Mouse (Mus musculus): ENCODE measurements at regions not wholly inside any gene's neighbourhood (a gene's known extent, or its start where the extent isn't known, plus 50 kb on each side); places are given as distances from the start of the nearest gene placed in this dataset.
A peak's percentile ranks its signal among the peaks of the same experiment; 100 is the strongest.

- Histone ChIP-seq H3K27ac (ENCODE audit: low read depth, low read length) (no peak overlapping the region), H3K4me1 (ENCODE audit: insufficient read depth) (no peaks in the 10 kb centered on the region), H3K36me3 (ENCODE audit: insufficient read depth) (no peaks in the 10 kb centered on the region), H3K4me3 (ENCODE audit: low read depth, low read length) (no peak overlapping the region), H3K9ac (no peak overlapping the region), H3K9me3 (ENCODE audit: low read length) (no peaks in the 10 kb centered on the region), H3K4me2 (ENCODE audit: low read depth) (no peak overlapping the region), H3K27me3 (ENCODE audit: insufficient read depth, low read length) (no peaks in the 10 kb centered on the region)
- DNase-seq (no peak), ATAC-seq (no peak)
- 48% methylated on average over 2 of the region's 2 CpGs for WGBS
- no peak for TF ChIP-seq CTCF (IDR thresholded peaks at IDR 0.05; ENCODE audit: low read depth)
These were observed 57.1 kb downstream of the Pou4f1 start for GRCm38 (mm10) chr14:104410730-104411129.

DNA sequence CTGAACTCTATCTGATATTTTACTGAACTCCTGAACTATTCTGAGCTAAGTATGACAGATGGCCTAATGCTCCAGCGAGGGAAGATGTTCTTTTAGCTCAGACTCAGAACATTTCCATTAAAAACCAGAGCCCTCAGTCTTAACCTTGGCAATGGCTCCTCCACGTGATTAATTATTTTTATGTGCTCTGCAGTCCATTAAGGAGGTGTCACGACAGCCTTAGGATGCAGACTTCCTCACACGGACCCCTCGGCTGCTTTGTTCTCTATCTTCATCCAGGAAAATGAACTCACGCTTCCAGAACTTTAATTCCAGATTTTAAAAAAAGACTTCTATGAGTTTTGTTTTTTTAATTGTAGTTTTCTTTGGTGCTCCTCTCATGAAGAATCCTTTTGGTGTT is 57.5 kb downstream of the Pou4f1 start:
- no peak for TF ChIP-seq CTCF (IDR thresholded peaks at IDR 0.05; ENCODE audit: low read depth)
- no peak for DNase-seq
- H3K9me3 ChIP-seq (ENCODE audit: low read length) = no peaks in the 10 kb centered on the region
- no peaks in the 10 kb centered on the region for H3K27me3 ChIP-seq (ENCODE audit: insufficient read depth, low read length)
- H3K36me3 ChIP-seq (ENCODE audit: insufficient read depth) = no peaks in the 10 kb centered on the region
- no peak overlapping the region for H3K27ac ChIP-seq (ENCODE audit: low read depth, low read length)
- no peak overlapping the region for H3K9ac ChIP-seq
- ATAC-seq = no peak
- no peaks in the 10 kb centered on the region for H3K4me1 ChIP-seq (ENCODE audit: insufficient read depth)
- H3K4me3 ChIP-seq (ENCODE audit: low read depth, low read length) = no peak overlapping the region
- no peak overlapping the region for H3K4me2 ChIP-seq (ENCODE audit: low read depth)
- WGBS = 50% methylated on average over 6 of the region's 6 CpGs

GRCm38 (mm10) chr14:104406062-104406461 is 61.7 kb downstream of the Pou4f1 start:
- Histone ChIP-seq H3K27ac (ENCODE audit: low read depth, low read length) (no peak overlapping the region), H3K36me3 (ENCODE audit: insufficient read depth) (no peaks in the 10 kb centered on the region), H3K4me2 (ENCODE audit: low read depth) (no peak overlapping the region), H3K27me3 (ENCODE audit: insufficient read depth, low read length) (no peaks in the 10 kb centered on the region), H3K4me3 (ENCODE audit: low read depth, low read length) (no peak overlapping the region), H3K9ac (no peak overlapping the region), H3K4me1 (ENCODE audit: insufficient read depth) (no peaks in the 10 kb centered on the region), H3K9me3 (ENCODE audit: low read length) (no peaks in the 10 kb centered on the region)
- TF ChIP-seq CTCF (IDR thresholded peaks at IDR 0.05; ENCODE audit: low read depth) = no peak
- ATAC-seq (no peak), DNase-seq (no peak)
- 35% methylated on average over 3 of the region's 3 CpGs for WGBS

DNA sequence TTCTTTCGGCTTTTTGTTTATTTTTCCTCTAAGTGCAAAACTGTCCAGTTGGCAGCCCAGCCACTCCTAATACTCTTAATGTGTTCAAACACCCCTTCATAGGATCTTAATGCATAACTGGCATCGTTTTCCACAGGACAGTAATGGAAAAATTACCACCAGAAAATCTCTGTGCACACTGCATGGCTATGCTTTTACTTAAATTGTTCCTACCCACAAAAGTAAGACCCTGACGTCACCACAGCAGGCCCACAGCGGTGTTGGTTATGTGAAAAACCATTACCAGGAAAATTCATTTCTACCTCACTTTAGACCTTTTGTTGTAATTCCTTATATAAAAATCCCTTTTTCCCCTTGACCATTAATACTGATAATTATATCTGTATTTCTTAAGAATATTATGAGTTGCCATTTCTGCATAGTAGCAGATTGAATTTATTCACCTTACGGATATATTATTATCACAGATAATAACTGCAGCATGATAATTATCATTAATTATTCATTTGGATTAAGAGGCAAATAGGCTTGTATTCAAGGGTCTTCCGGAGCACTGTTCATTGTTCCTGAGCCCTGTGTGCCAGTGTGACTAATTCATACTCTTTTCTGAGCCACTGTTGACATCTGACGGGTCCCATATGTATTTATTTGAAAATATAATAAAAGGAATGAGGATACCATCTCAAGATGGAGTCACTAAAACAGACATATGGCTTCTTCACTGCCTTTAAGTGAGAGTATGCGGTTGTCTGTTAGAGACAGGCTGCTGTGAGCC is 78.3 kb downstream of the Pou4f1 start:
- Histone ChIP-seq H3K4me2 (ENCODE audit: low read depth) (no peak overlapping the region), H3K27me3 (ENCODE audit: insufficient read depth, low read length) (no peaks in the 10 kb centered on the region), H3K4me1 (ENCODE audit: insufficient read depth) (no peaks in the 10 kb centered on the region), H3K9me3 (ENCODE audit: low read length) (no peaks in the 10 kb centered on the region), H3K36me3 (ENCODE audit: insufficient read depth) (no peaks in the 10 kb centered on the region), H3K4me3 (ENCODE audit: low read depth, low read length) (no peak overlapping the region), H3K27ac (ENCODE audit: low read depth, low read length) (no peak overlapping the region), H3K9ac (no peak overlapping the region)
- ATAC-seq (no peak), DNase-seq (no peak)
- TF ChIP-seq CTCF (IDR thresholded peaks at IDR 0.05; ENCODE audit: low read depth) = no peak
- 63% methylated on average over 8 of the region's 8 CpGs for WGBS

GRCm38 (mm10) chr14:104388879-104389278 is 78.9 kb downstream of the Pou4f1 start:
- Histone ChIP-seq H3K9ac (no peak overlapping the region), H3K4me3 (ENCODE audit: low read depth, low read length) (no peak overlapping the region), H3K4me2 (ENCODE audit: low read depth) (no peak overlapping the region), H3K9me3 (ENCODE audit: low read length) (no peaks in the 10 kb centered on the region), H3K27me3 (ENCODE audit: insufficient read depth, low read length) (no peaks in the 10 kb centered on the region), H3K27ac (ENCODE audit: low read depth, low read length) (no peak overlapping the region), H3K4me1 (ENCODE audit: insufficient read depth) (no peaks in the 10 kb centered on the region), H3K36me3 (ENCODE audit: insufficient read depth) (no peaks in the 10 kb centered on the region)
- ATAC-seq (0 out of 2 replicates have a peak, but pooled peaks have one; percentile 18), DNase-seq (no peak)
- no peak for TF ChIP-seq CTCF (IDR thresholded peaks at IDR 0.05; ENCODE audit: low read depth)
- WGBS = 41% methylated on average over 2 of the region's 2 CpGs

GRCm38 (mm10) chr14:104380986-104381385 is 86.8 kb downstream of the Pou4f1 start:
- WGBS = 37% methylated on average over 5 of the region's 5 CpGs
- Histone ChIP-seq H3K4me3 (ENCODE audit: low read depth, low read length) (no peak overlapping the region), H3K4me2 (ENCODE audit: low read depth) (no peak overlapping the region), H3K9ac (no peak overlapping the region), H3K27ac (ENCODE audit: low read depth, low read length) (no peak overlapping the region), H3K36me3 (ENCODE audit: insufficient read depth) (no peaks in the 10 kb centered on the region), H3K9me3 (ENCODE audit: low read length) (no peaks in the 10 kb centered on the region), H3K4me1 (ENCODE audit: insufficient read depth) (no peaks in the 10 kb centered on the region), H3K27me3 (ENCODE audit: insufficient read depth, low read length) (no peaks in the 10 kb centered on the region)
- TF ChIP-seq CTCF (IDR thresholded peaks at IDR 0.05; ENCODE audit: low read depth) = no peak
- DNase-seq (peak; percentile 2), ATAC-seq (peak; percentile 83)

GRCm38 (mm10) chr14:104372776-104373175 is 95.0 kb downstream of the Pou4f1 start:
- no peaks in the 10 kb centered on the region for H3K36me3 ChIP-seq (ENCODE audit: insufficient read depth)
- H3K9ac ChIP-seq = no peak overlapping the region
- no peak overlapping the region for H3K4me3 ChIP-seq (ENCODE audit: low read depth, low read length)
- no peak overlapping the region for H3K27ac ChIP-seq (ENCODE audit: low read depth, low read length)
- H3K4me1 ChIP-seq (ENCODE audit: insufficient read depth) = no peaks in the 10 kb centered on the region
- H3K27me3 ChIP-seq (ENCODE audit: insufficient read depth, low read length) = no peaks in the 10 kb centered on the region
- no peak for DNase-seq
- H3K4me2 ChIP-seq (ENCODE audit: low read depth) = no peak overlapping the region
- no peak for ATAC-seq
- 76% methylated on average over 7 of the region's 7 CpGs for WGBS
- TF ChIP-seq CTCF (IDR thresholded peaks at IDR 0.05; ENCODE audit: low read depth) = no peak
- H3K9me3 ChIP-seq (ENCODE audit: low read length) = no peaks in the 10 kb centered on the region

Data from forebrain, postnatal 0 days (tissue).